Mouse (Mus musculus): ENCODE results near the gene Taf15.
A peak's percentile ranks its signal among the peaks of the same experiment; 100 is the strongest.

Taf15 gene

GRCm38 (mm10) chr11:83457912-83458601 lies 14.8 kb upstream of the Taf15 start:
- DNase-seq: no peak

GRCm38 (mm10) chr11:83461462-83462027 lies 11.3 kb upstream of the Taf15 start:
- DNase-seq: no peak

GRCm38 (mm10) chr11:83462711-83463244 lies 10.1 kb upstream of the Taf15 start, which contains the start of gene Mmp28:
Gene Mmp28, minus strand, starts transcription at chr11:83463071.
- peak; percentile 63 for DNase-seq

- DNase-seq: peak; percentile 75
Observed at GRCm38 (mm10) chr11:83465976-83466375, 6.9 kb upstream of the Taf15 start.

- DNase-seq: peak; percentile 83
Observed at GRCm38 (mm10) chr11:83467120-83467652, 5.7 kb upstream of the Taf15 start.

GRCm38 (mm10) chr11:83468765-83469164 lies 4.1 kb upstream of the Taf15 start:
- no peak for DNase-seq

- DNase-seq: no peak
Observed at GRCm38 (mm10) chr11:83471766-83472165, 1.1 kb upstream of the Taf15 start.

GRCm38 (mm10) chr11:83473235-83474016 lies 540 bp downstream of the Taf15 start:
- DNase-seq: peak; percentile 64

- no peak for DNase-seq
Observed at GRCm38 (mm10) chr11:83491488-83491887, 18.6 kb downstream of the Taf15 start.

- DNase-seq: no peak
Observed at GRCm38 (mm10) chr11:83495571-83495970, 22.7 kb downstream of the Taf15 start.

- DNase-seq: no peak
Observed at GRCm38 (mm10) chr11:83504308-83504707, 31.4 kb downstream of the Taf15 start.

- no peak for DNase-seq
Observed at GRCm38 (mm10) chr11:83509521-83509920, 36.6 kb downstream of the Taf15 start.

- no peak for DNase-seq
Observed at GRCm38 (mm10) chr11:83517153-83517552, 44.3 kb downstream of the Taf15 start.

- DNase-seq: no peak
Observed at GRCm38 (mm10) chr11:83518371-83518770, 45.5 kb downstream of the Taf15 start.

- DNase-seq: no peak
Observed at GRCm38 (mm10) chr11:83522075-83522474, 49.2 kb downstream of the Taf15 start, which contains the start of gene Heatr9. Gene Heatr9, minus strand, starts transcription at chr11:83522175.

GRCm38 (mm10) chr11:83529024-83529423 lies 56.1 kb downstream of the Taf15 start:
- no peak for DNase-seq

GRCm38 (mm10) chr11:83530360-83530759 lies 57.5 kb downstream of the Taf15 start, which contains the start of gene Ccl5:
Gene Ccl5, minus strand, starts transcription at chr11:83530518.
- no peak for DNase-seq

GRCm38 (mm10) chr11:83533192-83533591 lies 60.3 kb downstream of the Taf15 start:
- no peak for DNase-seq

- no peak for DNase-seq
Observed at GRCm38 (mm10) chr11:83534143-83534542, 61.3 kb downstream of the Taf15 start.

GRCm38 (mm10) chr11:83534609-83535423 lies 61.9 kb downstream of the Taf15 start:
- DNase-seq: peak; percentile 74

- no peak for DNase-seq
Observed at GRCm38 (mm10) chr11:83536831-83537230, 63.9 kb downstream of the Taf15 start.

- peak; percentile 39 for DNase-seq
Observed at GRCm38 (mm10) chr11:83538705-83539314, 65.9 kb downstream of the Taf15 start.
